Mouse (Mus musculus) neural tube, embryonic 12.5 days (tissue): ENCODE data around the gene Rflnb. TPM values are rescaled to one million over a fixed set of nuclear protein-coding genes. Genes with fewer than 3 reads are reported as not detected.

ENCODE experiments used
- ATAC-seq: fragments of 200-750 bp; cut with Nextera tagmentation; 2 replicates; pipeline ENCODE4 v1.8.0; 2017; ENCODE audit warnings: low read depth, mild to moderate bottlenecking, moderate TSS enrichment, moderate library complexity; ENCODE audit not compliant: low FRiP score
- H3K27ac ChIP-seq: fragments of 300-500 bp; sonication (generic); 2 replicates; pipeline ENCODE4 v1.5.1; 2016
- H3K27me3 ChIP-seq: fragments of 300-500 bp; sonication (generic); replicated peaks from 2 replicates; pipeline ENCODE4 v1.6.1; 2016; ENCODE audit warnings: mild to moderate bottlenecking
- H3K36me3 ChIP-seq: fragments of 300-500 bp; sonication (generic); 2 replicates; pipeline ENCODE4 v1.6.1; 2016; ENCODE audit warnings: mild to moderate bottlenecking
- H3K4me1 ChIP-seq: fragments of 300-500 bp; sonication (generic); 2 replicates; pipeline ENCODE4 v1.6.1; 2016
- H3K4me2 ChIP-seq: fragments of 300-500 bp; sonication (generic); replicated peaks from 2 replicates; pipeline ENCODE4 v1.6.1; 2016; ENCODE audit warnings: mild to moderate bottlenecking
- H3K4me3 ChIP-seq: fragments of 300-500 bp; sonication (generic); 2 replicates; pipeline ENCODE4 v1.5.1; 2016
- H3K9ac ChIP-seq: fragments of 300-500 bp; sonication (generic); 2 replicates; pipeline ENCODE4 v1.6.1; 2016; ENCODE audit warnings: mild to moderate bottlenecking
- H3K9me3 ChIP-seq: fragments of 300-500 bp; sonication (generic); 2 replicates; pipeline ENCODE4 v1.6.1; 2016; ENCODE audit warnings: mild to moderate bottlenecking
- WGBS: fragments of 180-500 bp; shearing (Covaris S2); methylation state at CpG from one replicate; pipeline ENCODE4 v1.1.7; 2016; 5-methylcytosine and 5-hydroxymethylcytosine counted together
- polyA plus RNA-seq: library from polyadenylated mRNA; unstranded; fragments of >200 nt; fragmentation: Nextera tagmentation; extraction: Ambion mirVana; gene quantifications from 2 replicates; pipeline ENCODE4 v1.2.1, GENCODE M21; 2016

Gene Rflnb
- polyA plus RNA-seq, 1 experiment from 2014 or later = 23.6 TPM

DNA sequence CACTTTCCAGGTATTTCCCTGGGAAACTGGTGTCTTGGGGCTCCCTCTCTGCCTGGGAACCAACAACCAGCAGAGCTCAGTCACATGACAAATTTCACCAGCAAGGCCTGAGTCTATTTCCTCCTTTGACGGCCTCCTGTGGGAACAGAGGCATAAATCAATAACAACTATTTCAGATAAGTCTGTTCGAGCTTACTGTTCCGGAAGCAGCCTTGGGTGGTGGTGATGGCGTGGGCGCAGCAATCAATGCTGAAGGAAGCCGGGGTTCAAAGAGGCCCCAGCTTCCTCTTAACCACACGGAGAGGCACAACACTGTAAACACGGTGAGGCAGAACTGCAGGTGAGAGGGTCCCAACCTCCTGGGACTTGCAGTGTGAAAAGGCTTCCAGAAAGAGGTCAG, 50.8 kb downstream of the Rflnb start:
- H3K4me3 ChIP-seq = no peak overlapping the region
- WGBS = 62% methylated on average over 8 of the region's 8 CpGs
- no peak overlapping the region for H3K4me2 ChIP-seq
- no peaks in the 10 kb centered on the region for H3K4me1 ChIP-seq
- no peaks in the 10 kb centered on the region; the same call in 1 of the 2 replicates for H3K27me3 ChIP-seq
- no peaks in the 10 kb centered on the region for H3K36me3 ChIP-seq
- H3K9ac ChIP-seq = no peak overlapping the region
- no peak overlapping the region for H3K27ac ChIP-seq
- no peak for ATAC-seq
- H3K9me3 ChIP-seq = no peaks in the 10 kb centered on the region

- H3K4me1 ChIP-seq = no peaks in the 10 kb centered on the region
- H3K4me3 ChIP-seq = no peak overlapping the region
- 82% methylated on average over 1 of the region's 1 CpGs for WGBS
- no peak overlapping the region for H3K4me2 ChIP-seq
- no peaks in the 10 kb centered on the region for H3K9me3 ChIP-seq
- no peak overlapping the region for H3K9ac ChIP-seq
- H3K36me3 ChIP-seq = no peaks in the 10 kb centered on the region
- no peak for ATAC-seq
- no peak overlapping the region for H3K27ac ChIP-seq
- no peaks in the 10 kb centered on the region; the same call in 1 of the 2 replicates for H3K27me3 ChIP-seq
Measured at GRCm38 (mm10) chr11:75973988-75974387, 53.6 kb downstream of the Rflnb start.

- no peaks in the 10 kb centered on the region for H3K36me3 ChIP-seq
- H3K4me2 ChIP-seq = no peak overlapping the region
- no peaks in the 10 kb centered on the region for H3K9me3 ChIP-seq
- peaks cover 5% of the 10 kb centered on the region; the same call in 1 of the 2 replicates for H3K27me3 ChIP-seq
- H3K4me3 ChIP-seq = no peak overlapping the region
- WGBS = 43% methylated on average over 7 of the region's 7 CpGs
- ATAC-seq = no peak
- H3K9ac ChIP-seq = no peak overlapping the region
- no peaks in the 10 kb centered on the region for H3K4me1 ChIP-seq
- no peak overlapping the region for H3K27ac ChIP-seq
Measured at GRCm38 (mm10) chr11:75972916-75973567, 54.5 kb downstream of the Rflnb start.

- no peak for ATAC-seq
- 89% methylated on average over 3 of the region's 3 CpGs for WGBS
Measured at GRCm38 (mm10) chr11:75972188-75972587, 55.4 kb downstream of the Rflnb start.

GRCm38 (mm10) chr11:75970629-75971028, 57.0 kb downstream of the Rflnb start:
- WGBS = 22% methylated on average over 3 of the region's 3 CpGs
- no peak overlapping the region for H3K4me2 ChIP-seq
- H3K27ac ChIP-seq = no peak overlapping the region
- H3K9ac ChIP-seq = no peak overlapping the region
- H3K9me3 ChIP-seq = no peaks in the 10 kb centered on the region
- H3K27me3 ChIP-seq = peaks cover 18% of the 10 kb centered on the region
- peaks cover 18% of the 10 kb centered on the region for H3K4me1 ChIP-seq
- H3K36me3 ChIP-seq = no peaks in the 10 kb centered on the region
- ATAC-seq = no peak
- H3K4me3 ChIP-seq = no peak overlapping the region

More at GRCm38 (mm10) chr11:75972188-75972587, 55.4 kb downstream of the Rflnb start:
- H3K36me3 ChIP-seq = no peaks in the 10 kb centered on the region
- no peak overlapping the region for H3K4me3 ChIP-seq
- no peak overlapping the region for H3K4me2 ChIP-seq
- no peaks in the 10 kb centered on the region for H3K9me3 ChIP-seq
- H3K4me1 ChIP-seq = peaks cover 2% of the 10 kb centered on the region
- peaks cover 5% of the 10 kb centered on the region; the same call in 1 of the 2 replicates for H3K27me3 ChIP-seq
- no peak overlapping the region for H3K9ac ChIP-seq
- H3K27ac ChIP-seq = no peak overlapping the region

Other genes with a start within 250 kb of the Rflnb start
- gene Doc2b, start 231.7 kb downstream of the Rflnb start, polyA plus RNA-seq = 0.59 and 0.82 TPM in 2 replicates
- 1.1 and 1.7 TPM in 2 replicates for gene Rph3al, start 89.4 kb downstream of the Rflnb start, polyA plus RNA-seq
- 0.28 TPM in 1 of 2 replicates, not detected in the other for gene 1700016K19Rik, start 27.9 kb downstream of the Rflnb start, polyA plus RNA-seq
- gene Vps53, start 151.9 kb upstream of the Rflnb start, polyA plus RNA-seq = 61.7 and 62.2 TPM in 2 replicates
- gene Fam57a, start 151.9 kb upstream of the Rflnb start, polyA plus RNA-seq = 30.4 and 30.6 TPM in 2 replicates
- gene Dbil5, start 189.8 kb upstream of the Rflnb start, polyA plus RNA-seq = 0.75 and 1.2 TPM in 2 replicates
- gene Gemin4, start 189.9 kb upstream of the Rflnb start, polyA plus RNA-seq = 22.1 and 28.6 TPM in 2 replicates
- 17.1 and 18.7 TPM in 2 replicates for gene Mrm3, start 215.9 kb upstream of the Rflnb start, polyA plus RNA-seq
- gene Glod4, start 215.9 kb upstream of the Rflnb start, polyA plus RNA-seq = 111 TPM in 2 replicates